Mouse (Mus musculus) heart, embryonic 13.5 days (tissue): Measurements from ENCODE around the gene Taf10. TPM values are rescaled to one million over a fixed set of nuclear protein-coding genes. Genes with fewer than 3 reads are reported as not detected.

Experiments
- ATAC-seq: fragments of 200-750 bp; cut with Nextera tagmentation; 2 replicates; pipeline ENCODE4 v1.8.0; 2017; ENCODE audit warnings: moderate TSS enrichment; ENCODE audit not compliant: insufficient number of reproducible peaks, low FRiP score, low TSS enrichment; ENCODE audit errors: extremely low read depth
- H3K27ac ChIP-seq: fragments of 300-500 bp; sonication (generic); replicated peaks from 2 replicates; pipeline ENCODE4 v1.5.1; 2015; ENCODE audit warnings: moderate library complexity, mild to moderate bottlenecking, inconsistent platforms
- H3K27me3 ChIP-seq: fragments of 300-500 bp; sonication (generic); replicated peaks from 2 replicates; pipeline ENCODE4 v1.6.1; 2015; ENCODE audit warnings: mild to moderate bottlenecking, inconsistent platforms
- H3K36me3 ChIP-seq: fragments of 300-500 bp; sonication (generic); 2 replicates; pipeline ENCODE4 v1.6.1; 2015; ENCODE audit warnings: mild to moderate bottlenecking, inconsistent platforms
- H3K4me1 ChIP-seq: fragments of 300-500 bp; sonication (generic); 2 replicates; pipeline ENCODE4 v1.6.1; 2015; ENCODE audit warnings: inconsistent platforms
- H3K4me2 ChIP-seq: fragments of 300-500 bp; sonication (generic); 2 replicates; pipeline ENCODE4 v1.6.1; 2015; ENCODE audit warnings: inconsistent platforms, mild to moderate bottlenecking, moderate library complexity
- H3K4me3 ChIP-seq: fragments of 300-500 bp; sonication (generic); 2 replicates; pipeline ENCODE4 v1.5.1; 2015; ENCODE audit warnings: moderate library complexity, mild to moderate bottlenecking, inconsistent platforms
- H3K9ac ChIP-seq: fragments of 300-500 bp; sonication (generic); 2 replicates; pipeline ENCODE4 v1.6.1; 2015; ENCODE audit warnings: inconsistent platforms, mild to moderate bottlenecking, moderate library complexity
- H3K9me3 ChIP-seq: fragments of 300-500 bp; sonication (generic); 2 replicates; pipeline ENCODE4 v1.6.1; 2016; ENCODE audit warnings: inconsistent platforms
- WGBS: fragments of 180-500 bp; shearing (Covaris S2); methylation state at CpG from one replicate; pipeline ENCODE4 v1.1.7; 2015; ENCODE audit warnings: mixed read lengths; 5-methylcytosine and 5-hydroxymethylcytosine counted together
- polyA plus RNA-seq: library from polyadenylated mRNA; unstranded; fragments of >200 nt; fragmentation: Nextera tagmentation; extraction: Ambion mirVana; gene quantifications from 2 replicates; pipeline ENCODE4 v1.2.1, GENCODE M21; 2015

Taf10 gene
- polyA plus RNA-seq, 1 experiment from 2014 or later = 120 TPM

GRCm38 (mm10) chr7:105708733-105709132 is 35.4 kb downstream of the Taf10 start:
- 77% methylated on average over 5 of the region's 5 CpGs for WGBS
- Histone ChIP-seq H3K4me3 (no peak overlapping the region), H3K27me3 (no peaks in the 10 kb centered on the region), H3K36me3 (no peaks in the 10 kb centered on the region), H3K9ac (no peak overlapping the region), H3K4me2 (no peak overlapping the region), H3K27ac (no peak overlapping the region), H3K9me3 (no peaks in the 10 kb centered on the region), H3K4me1 (no peaks in the 10 kb centered on the region)
- ATAC-seq = no peak

- H3K4me2 ChIP-seq = no peak overlapping the region
- H3K9ac ChIP-seq = no peak overlapping the region
- 74% methylated on average over 4 of the region's 4 CpGs for WGBS
- no peak overlapping the region for H3K4me3 ChIP-seq
- no peaks in the 10 kb centered on the region for H3K4me1 ChIP-seq
- H3K9me3 ChIP-seq = no peaks in the 10 kb centered on the region
- no peak overlapping the region for H3K27ac ChIP-seq
- no peak for ATAC-seq
- no peaks in the 10 kb centered on the region for H3K27me3 ChIP-seq
- no peaks in the 10 kb centered on the region for H3K36me3 ChIP-seq
These were observed 40.3 kb downstream of the Taf10 start for GRCm38 (mm10) chr7:105703816-105704215.

GRCm38 (mm10) chr7:105703184-105703583 is 41.0 kb downstream of the Taf10 start:
- Histone ChIP-seq H3K4me3 (no peak overlapping the region), H3K9me3 (no peaks in the 10 kb centered on the region), H3K9ac (no peak overlapping the region), H3K4me1 (no peaks in the 10 kb centered on the region), H3K27ac (no peak overlapping the region), H3K27me3 (no peaks in the 10 kb centered on the region), H3K36me3 (no peaks in the 10 kb centered on the region), H3K4me2 (no peak overlapping the region)
- ATAC-seq = no peak
- 73% methylated on average over 16 of the region's 16 CpGs for WGBS

- 63% methylated on average over 1 of the region's 1 CpGs for WGBS
- H3K27ac ChIP-seq = no peak overlapping the region
These were observed 53.3 kb downstream of the Taf10 start for GRCm38 (mm10) chr7:105690875-105691274.

More at GRCm38 (mm10) chr7:105690875-105691274, 53.3 kb downstream of the Taf10 start:
- Histone ChIP-seq H3K9me3 (no peaks in the 10 kb centered on the region), H3K9ac (no peak overlapping the region), H3K36me3 (no peaks in the 10 kb centered on the region), H3K27me3 (peaks cover 3% of the 10 kb centered on the region; the same call in 1 of the 2 replicates), H3K4me1 (no peaks in the 10 kb centered on the region), H3K4me2 (no peak overlapping the region), H3K4me3 (no peak overlapping the region)
- ATAC-seq = no peak

Other genes starting within 250 kb of the Taf10 start
- gene Smpd1, start 190.0 kb downstream of the Taf10 start, polyA plus RNA-seq = 50.0 and 55.7 TPM in 2 replicates
- gene Apbb1, start 162.7 kb downstream of the Taf10 start, polyA plus RNA-seq = 45.6 and 48.3 TPM in 2 replicates
- 0.72 and 5.2 TPM in 2 replicates for gene Hpx, start 144.2 kb downstream of the Taf10 start, polyA plus RNA-seq
- 24.2 and 24.5 TPM in 2 replicates for gene Trim3, start 110.8 kb downstream of the Taf10 start, polyA plus RNA-seq
- gene Timm10b, start 104.3 kb downstream of the Taf10 start, polyA plus RNA-seq = 162 and 171 TPM in 2 replicates
- gene Arfip2, start 103.9 kb downstream of the Taf10 start, polyA plus RNA-seq = 41.7 and 50.5 TPM in 2 replicates
- gene Gm45799, start 103.8 kb downstream of the Taf10 start, polyA plus RNA-seq = 23.5 and 31.6 TPM in 2 replicates
- gene Dnhd1, start 93.5 kb downstream of the Taf10 start, polyA plus RNA-seq = 0.44 and 0.60 TPM in 2 replicates
- gene Ilk, start 7.8 kb downstream of the Taf10 start, polyA plus RNA-seq = 354 and 386 TPM in 2 replicates
- gene Rrp8, start 7.0 kb downstream of the Taf10 start, polyA plus RNA-seq = 25.0 and 25.1 TPM in 2 replicates
- 80.7 and 88.2 TPM in 2 replicates for gene Tpp1, start 7.9 kb upstream of the Taf10 start, polyA plus RNA-seq
- gene Dchs1, start 43.3 kb upstream of the Taf10 start, polyA plus RNA-seq = 4.7 and 5.9 TPM in 2 replicates
- 226 and 239 TPM in 2 replicates for gene Mrpl17, start 66.7 kb upstream of the Taf10 start, polyA plus RNA-seq
- gene Gm4070, start 209.6 kb upstream of the Taf10 start, polyA plus RNA-seq = 0.56 TPM in 1 of 2 replicates, not detected in the other